Mouse (Mus musculus) urinary bladder, adult 18-20 months (tissue): ENCODE measurements around the gene Serpinb3c.
"Not testable (repeated sequence)": the region's sequence is repeated elsewhere in the genome, so short reads cannot be mapped to it uniquely, and the experiment has no call there.

Experiments
- DNase-seq, 2 experiments: peaks; one replicate each; pipeline ENCODE4 v3.0.0; 2022; ENCODE audit warnings: low spot score in 2 of 2, mixed read lengths in 2 of 2

Serpinb3c gene

GRCm38 (mm10) chr1:107278261-107278660 is at the start of gene Serpinb3c, which contains the start of gene Serpinb3b:
Gene Serpinb3c, minus strand, starts transcription at chr1:107278371.
Gene Serpinb3b, minus strand, starts transcription at chr1:107278361.
- not testable (repeated sequence) for DNase-seq

- peak in 1 of 2 experiments; percentile 4 for DNase-seq
Measured at GRCm38 (mm10) chr1:107243170-107243569, 35.0 kb downstream of the Serpinb3c start.
